Mouse (Mus musculus) forebrain, embryonic 16.5 days (tissue): Measurements from ENCODE around the gene Coro7. TPM values are rescaled to one million over a fixed set of nuclear protein-coding genes. Genes with fewer than 3 reads are reported as not detected.
"Not testable (repeated sequence)": the region's sequence is repeated elsewhere in the genome, so short reads cannot be mapped to it uniquely, and the experiment has no call there.

Source experiments
- ATAC-seq: fragments of 200-750 bp; cut with Nextera tagmentation; 2 replicates; pipeline ENCODE4 v1.8.0; 2017; ENCODE audit warnings: mild to moderate bottlenecking, moderate library complexity
- H3K27ac ChIP-seq: fragments of 300-500 bp; sonication (generic); 2 replicates; pipeline ENCODE4 v1.5.1; 2014; ENCODE audit warnings: low read length, control low read depth
- H3K27me3 ChIP-seq: fragments of 300-500 bp; sonication (generic); replicated peaks from 2 replicates; pipeline ENCODE4 v1.6.1; 2014; ENCODE audit warnings: low read length; ENCODE audit not compliant: control insufficient read depth, insufficient read depth
- H3K36me3 ChIP-seq: fragments of 300-500 bp; sonication (generic); 2 replicates; pipeline ENCODE4 v1.6.1; 2014; ENCODE audit not compliant: control insufficient read depth, insufficient read depth
- H3K4me1 ChIP-seq: fragments of 300-500 bp; sonication (generic); replicated peaks from 2 replicates; pipeline ENCODE4 v1.6.1; 2014; ENCODE audit warnings: low read length; ENCODE audit not compliant: control insufficient read depth, insufficient read depth
- H3K4me2 ChIP-seq: fragments of 300-500 bp; sonication (generic); 2 replicates; pipeline ENCODE4 v1.6.1; 2014; ENCODE audit warnings: mild to moderate bottlenecking, low read length, control low read depth
- H3K4me3 ChIP-seq: fragments of 300-500 bp; sonication (generic); replicated peaks from 2 replicates; pipeline ENCODE4 v1.5.1; 2014; ENCODE audit warnings: mild to moderate bottlenecking, low read length, control low read depth
- H3K9ac ChIP-seq: fragments of 300-500 bp; sonication (generic); replicated peaks from 2 replicates; pipeline ENCODE4 v1.6.1; 2014; ENCODE audit warnings: low read depth, low read length, control low read depth
- H3K9me3 ChIP-seq: fragments of 300-500 bp; sonication (generic); 2 replicates; pipeline ENCODE4 v1.6.1; 2016; ENCODE audit warnings: low read length; ENCODE audit not compliant: control insufficient read depth
- WGBS: fragments of 180-500 bp; shearing (Covaris S2); extraction: QIAGEN DNeasy Blood & Tissue Kit; methylation state at CpG from one replicate; pipeline ENCODE4 v1.1.7; 2014; 5-methylcytosine and 5-hydroxymethylcytosine counted together
- polyA plus RNA-seq: library from polyadenylated mRNA; unstranded; fragments of >200 nt; fragmentation: Nextera tagmentation; extraction: Ambion mirVana; gene quantifications from 2 replicates; pipeline ENCODE4 v1.2.1, GENCODE M21; 2015

Gene Coro7
- polyA plus RNA-seq, 1 experiment from 2014 or later, result 32.6 TPM

DNA sequence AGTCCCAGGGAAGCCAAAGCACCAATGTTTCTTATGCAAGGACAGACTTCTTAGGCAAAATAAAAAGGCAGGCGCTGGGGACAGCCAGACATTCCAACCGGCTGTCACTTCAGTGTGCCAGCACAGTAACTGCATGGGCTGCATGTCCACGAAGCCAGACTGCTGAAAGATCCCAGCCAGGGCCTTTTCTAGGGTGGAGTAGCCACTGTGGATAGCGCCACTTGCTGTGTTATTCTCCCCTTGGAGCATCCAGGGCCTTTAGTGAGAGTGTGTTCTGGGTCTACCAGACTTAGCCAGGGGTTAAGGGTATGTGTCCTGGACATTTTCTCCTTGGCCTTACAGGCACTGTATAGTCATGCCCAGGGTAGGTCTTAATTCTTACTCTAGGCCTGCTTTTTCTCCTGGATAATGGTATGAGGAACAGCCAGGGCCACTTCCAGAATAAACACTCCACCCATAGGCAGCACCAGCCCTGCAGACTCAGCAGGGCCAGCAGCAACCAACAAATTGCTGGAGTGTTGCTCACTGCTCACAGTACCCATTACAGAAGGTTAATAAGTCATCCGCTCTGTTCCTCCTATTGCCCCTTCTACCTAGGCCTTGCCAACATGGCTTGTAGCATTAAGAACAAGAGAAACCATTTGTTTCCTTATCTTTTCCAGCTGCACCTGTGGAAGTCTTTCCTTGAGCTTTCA lies 91.9 kb downstream of the Coro7 start:
- no peak overlapping the region for H3K9ac ChIP-seq
- no peaks in the 10 kb centered on the region for H3K9me3 ChIP-seq
- peak; percentile 9; the same call in 1 of the 2 replicates for ATAC-seq
- no peaks in the 10 kb centered on the region for H3K27me3 ChIP-seq
- no peaks in the 10 kb centered on the region; the same call in 1 of the 2 replicates for H3K36me3 ChIP-seq
- H3K27ac ChIP-seq, result peak overlapping the region; percentile 43
- peaks cover 18% of the 10 kb centered on the region for H3K4me1 ChIP-seq
- WGBS, result 45% methylated on average over 5 of the region's 5 CpGs
- H3K4me2 ChIP-seq, result no peak overlapping the region
- no peak overlapping the region for H3K4me3 ChIP-seq

DNA sequence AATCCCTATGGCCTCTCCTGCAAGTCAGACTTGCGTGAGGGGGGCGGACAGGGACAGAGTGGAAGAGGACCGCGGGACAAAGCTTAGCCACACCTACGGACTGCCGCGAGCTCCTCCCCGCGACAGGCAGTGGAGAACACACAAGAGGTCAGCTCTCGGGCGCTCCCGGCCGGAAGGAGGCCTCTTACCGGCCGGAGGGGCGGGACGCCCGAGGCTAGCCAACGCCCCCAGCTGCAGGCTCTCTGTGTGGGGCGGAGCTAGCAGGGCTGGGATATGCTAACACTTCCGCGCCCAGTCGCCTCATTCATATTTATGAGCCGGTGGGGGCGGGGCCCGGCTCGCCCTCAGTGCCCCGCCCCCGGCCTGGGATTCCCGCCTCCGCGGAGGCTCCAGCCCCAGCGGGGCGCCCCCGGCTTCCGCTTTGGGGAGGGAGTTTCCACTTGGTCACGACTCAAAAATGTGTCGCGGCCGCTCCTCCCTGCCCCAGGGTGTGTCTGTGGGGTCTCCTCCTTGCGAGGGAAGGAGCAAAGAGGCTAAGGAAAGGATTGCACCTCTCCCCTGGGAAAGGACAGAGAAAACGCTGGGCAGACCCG lies 93.0 kb downstream of the Coro7 start:
- Histone ChIP-seq H3K27me3 (no peaks in the 10 kb centered on the region), H3K4me2 (peak overlapping the region; percentile 77), H3K4me1 (peaks cover 14% of the 10 kb centered on the region), H3K27ac (peak overlapping the region; percentile 43), H3K9me3 (no peaks in the 10 kb centered on the region), H3K36me3 (no peaks in the 10 kb centered on the region; the same call in 1 of the 2 replicates), H3K9ac (peak overlapping the region; percentile 73), H3K4me3 (peak overlapping the region; percentile 67)
- ATAC-seq, result peak; percentile 95
- WGBS, result under 1% methylated on average over 43 of the region's 43 CpGs

DNA sequence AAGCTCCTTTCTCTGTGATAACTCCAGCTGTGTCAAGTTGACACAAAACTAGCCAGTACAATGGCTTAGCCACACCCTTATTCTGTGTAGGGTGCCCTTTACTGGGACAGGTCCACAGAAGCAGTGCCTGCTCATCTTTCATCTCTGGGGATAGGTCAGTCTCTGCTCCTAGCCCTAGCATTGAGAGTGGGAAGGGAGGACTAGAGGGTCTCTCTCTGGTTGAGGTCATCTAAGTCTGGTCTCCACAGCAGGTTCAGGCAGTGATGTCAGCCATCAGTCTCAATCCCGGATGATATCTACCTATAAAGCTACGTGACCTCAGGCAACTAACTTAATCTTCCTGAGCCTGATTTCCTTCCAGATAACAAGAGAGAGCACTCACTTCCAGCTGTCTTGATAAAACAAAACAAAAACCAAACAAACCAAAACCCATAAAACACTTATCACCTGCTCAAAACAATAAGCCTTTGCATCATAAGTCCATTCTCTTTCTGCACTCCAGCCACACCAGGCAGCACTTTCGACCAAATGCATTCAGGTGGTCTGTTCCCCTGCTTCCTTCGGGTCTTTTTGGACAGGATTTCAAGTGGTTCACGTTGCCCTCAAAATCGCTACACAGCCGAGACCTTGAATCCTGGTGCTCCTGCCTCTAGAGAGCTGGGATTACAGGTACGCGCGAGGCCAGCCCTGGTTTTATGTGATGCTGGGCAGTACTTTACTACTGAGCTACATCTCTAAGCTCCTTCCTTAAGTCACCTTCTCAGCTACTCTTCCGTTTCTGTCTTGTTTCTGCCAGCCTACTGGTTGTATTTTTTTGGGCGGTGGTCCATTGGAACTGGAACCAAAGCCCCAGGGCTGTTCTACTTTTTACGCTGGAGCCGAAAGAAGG lies 93.7 kb downstream of the Coro7 start:
- H3K9me3 ChIP-seq, result no peaks in the 10 kb centered on the region
- peak overlapping the region; percentile 67 for H3K4me3 ChIP-seq
- peak overlapping the region; percentile 73 for H3K9ac ChIP-seq
- H3K36me3 ChIP-seq, result no peaks in the 10 kb centered on the region; the same call in 1 of the 2 replicates
- no peaks in the 10 kb centered on the region for H3K27me3 ChIP-seq
- peak overlapping the region; percentile 77 for H3K4me2 ChIP-seq
- 11% methylated on average over 14 of the region's 14 CpGs for WGBS
- H3K4me1 ChIP-seq, result peaks cover 14% of the 10 kb centered on the region
- peak; percentile 34 for ATAC-seq
- H3K27ac ChIP-seq, result peak overlapping the region; percentile 43

DNA sequence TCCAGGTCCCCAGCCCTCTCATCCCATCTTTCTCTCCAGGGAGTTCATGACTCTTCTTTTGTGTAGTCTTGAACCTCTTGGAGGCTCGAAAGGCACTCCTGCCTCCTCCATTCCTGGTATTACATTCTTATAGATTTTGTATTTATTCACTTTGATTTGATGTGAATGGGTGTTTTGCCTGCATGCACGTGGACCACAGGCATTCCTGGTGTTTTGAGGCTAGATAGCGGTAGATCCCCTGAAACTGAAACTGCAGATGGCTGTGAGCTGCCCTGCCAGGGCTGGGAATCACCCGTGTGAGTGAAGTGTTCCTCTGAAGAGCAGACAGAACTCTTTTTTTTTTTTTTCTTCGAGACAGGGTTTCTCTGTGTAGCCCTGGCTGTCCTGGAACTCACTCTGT lies 95.1 kb downstream of the Coro7 start:
- Histone ChIP-seq H3K9me3 (no peaks in the 10 kb centered on the region), H3K4me2 (no peak overlapping the region), H3K27ac (no peak overlapping the region), H3K9ac (no peak overlapping the region), H3K36me3 (no peaks in the 10 kb centered on the region), H3K4me3 (no peak overlapping the region), H3K27me3 (no peaks in the 10 kb centered on the region), H3K4me1 (peaks cover 14% of the 10 kb centered on the region)
- no peak for ATAC-seq
- WGBS, result 77% methylated on average over 5 of the region's 5 CpGs

DNA sequence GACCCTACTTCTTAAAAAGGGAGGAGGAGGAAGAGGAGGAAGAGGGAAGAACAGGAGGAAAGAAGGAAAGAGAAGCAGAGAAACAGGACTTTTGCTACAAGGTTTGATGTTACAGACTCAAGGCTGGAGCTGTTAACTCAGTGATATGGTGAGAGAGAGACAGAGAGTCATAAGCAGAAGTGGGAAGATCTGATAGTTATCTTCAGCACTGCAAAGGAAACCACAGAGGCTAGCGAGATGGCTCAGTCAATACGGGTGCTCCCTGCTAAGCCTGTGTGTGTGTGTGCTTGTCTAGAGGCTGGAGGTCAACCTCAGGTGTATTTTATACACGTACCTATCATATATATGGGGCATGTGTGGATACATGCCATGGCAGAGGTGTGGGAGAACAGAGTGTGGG lies 95.8 kb downstream of the Coro7 start:
- Histone ChIP-seq H3K9me3 (no peaks in the 10 kb centered on the region), H3K9ac (no peak overlapping the region), H3K27ac (no peak overlapping the region), H3K36me3 (no peaks in the 10 kb centered on the region), H3K27me3 (no peaks in the 10 kb centered on the region), H3K4me3 (no peak overlapping the region), H3K4me1 (peaks cover 14% of the 10 kb centered on the region), H3K4me2 (no peak overlapping the region)
- ATAC-seq, result no peak
- 90% methylated on average over 3 of the region's 3 CpGs for WGBS

DNA sequence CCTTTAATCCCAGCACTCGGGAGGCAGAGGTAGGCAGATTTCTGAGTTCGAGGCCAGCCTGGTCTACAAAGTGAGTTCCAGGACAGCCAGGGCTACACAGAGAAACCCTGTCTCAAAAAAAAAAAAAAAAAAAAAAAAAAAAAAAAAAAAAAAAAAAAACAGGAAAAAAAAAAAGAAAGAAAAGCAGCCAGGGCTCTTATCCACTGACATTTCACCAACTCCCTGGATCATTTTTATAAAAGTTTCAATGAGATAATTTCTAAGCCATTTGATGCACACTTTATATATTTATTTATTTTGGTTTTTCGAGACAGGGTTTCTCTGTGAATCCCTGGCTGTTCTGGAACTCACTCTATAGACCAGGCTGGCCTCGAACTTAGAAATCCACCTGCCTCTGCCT lies 98.4 kb downstream of the Coro7 start:
- not testable (repeated sequence) for H3K4me3 ChIP-seq

DNA sequence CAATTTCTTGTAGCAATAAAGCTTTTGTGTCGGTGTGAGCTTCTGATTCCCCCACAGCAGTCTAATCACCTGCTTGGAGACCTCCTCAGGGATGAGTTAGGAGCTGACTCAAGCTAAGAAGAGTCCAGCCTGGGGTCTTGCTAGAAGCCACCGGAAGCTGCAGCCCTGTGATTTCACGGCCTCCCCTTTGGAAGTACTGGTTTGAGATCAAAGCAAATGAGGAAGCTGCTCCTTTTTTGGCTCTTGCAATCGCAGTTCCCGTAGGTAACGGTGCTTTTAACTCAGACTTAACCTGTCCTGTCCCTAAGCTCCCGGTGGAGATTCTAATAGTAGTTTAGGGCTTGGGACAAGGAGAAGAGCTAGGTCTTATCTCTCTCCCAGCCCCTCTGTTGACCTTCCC lies 100.9 kb downstream of the Coro7 start:
- no peak overlapping the region for H3K27ac ChIP-seq
- no peak overlapping the region for H3K9ac ChIP-seq
- no peaks in the 10 kb centered on the region for H3K9me3 ChIP-seq
- H3K4me3 ChIP-seq, result no peak overlapping the region
- 81% methylated on average over 7 of the region's 7 CpGs for WGBS
- H3K4me2 ChIP-seq, result no peak overlapping the region
- no peaks in the 10 kb centered on the region for H3K27me3 ChIP-seq
- no peaks in the 10 kb centered on the region for H3K4me1 ChIP-seq
- no peak for ATAC-seq
- H3K36me3 ChIP-seq, result no peaks in the 10 kb centered on the region

More for the DNA sequence above, 98.4 kb downstream of the Coro7 start:
- not testable (repeated sequence) for H3K27ac ChIP-seq, H3K27me3 ChIP-seq, H3K9ac ChIP-seq, H3K4me2 ChIP-seq, H3K4me1 ChIP-seq, H3K36me3 ChIP-seq, ATAC-seq, H3K9me3 ChIP-seq
- 83% methylated on average over 3 of the region's 4 CpGs for WGBS

DNA sequence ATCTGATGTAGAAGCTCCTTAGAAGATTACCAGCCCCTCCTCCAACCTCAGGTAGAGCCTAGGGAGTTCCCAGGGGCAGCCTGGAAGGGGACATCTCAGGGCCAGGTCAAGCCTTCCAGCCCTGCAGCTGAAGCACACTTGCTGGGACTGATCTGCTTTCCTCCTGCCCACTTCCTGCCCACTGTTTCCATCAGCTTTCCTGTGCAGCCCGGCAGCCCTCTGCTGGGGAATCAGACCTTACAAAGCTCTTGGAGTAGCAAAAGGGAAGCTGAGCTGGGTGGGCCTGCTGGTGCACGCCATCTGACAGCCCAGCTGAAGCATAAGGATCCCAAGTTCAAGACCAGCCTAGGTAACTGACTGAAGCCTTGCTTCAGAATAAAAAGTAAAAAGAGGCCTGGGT lies 102.7 kb downstream of the Coro7 start:
- no peaks in the 10 kb centered on the region for H3K4me1 ChIP-seq
- no peaks in the 10 kb centered on the region for H3K27me3 ChIP-seq
- no peak overlapping the region for H3K9ac ChIP-seq
- 55% methylated on average over 2 of the region's 2 CpGs for WGBS
- H3K27ac ChIP-seq, result no peak overlapping the region
- H3K4me3 ChIP-seq, result no peak overlapping the region
- no peaks in the 10 kb centered on the region for H3K9me3 ChIP-seq
- no peak overlapping the region for H3K4me2 ChIP-seq
- no peak for ATAC-seq
- no peaks in the 10 kb centered on the region for H3K36me3 ChIP-seq
